Mouse (Mus musculus) monocyte, adult 2 months (primary cell): ENCODE measurements around the gene Adamtsl2.

ENCODE experiments used
- DNase-seq, 2 experiments: peaks; one replicate each; pipeline ENCODE4 v3.0.0; 2022; ENCODE audit warnings: low spot score in 2 of 2, low read depth in 1 of 2

Adamtsl2 gene

DNA sequence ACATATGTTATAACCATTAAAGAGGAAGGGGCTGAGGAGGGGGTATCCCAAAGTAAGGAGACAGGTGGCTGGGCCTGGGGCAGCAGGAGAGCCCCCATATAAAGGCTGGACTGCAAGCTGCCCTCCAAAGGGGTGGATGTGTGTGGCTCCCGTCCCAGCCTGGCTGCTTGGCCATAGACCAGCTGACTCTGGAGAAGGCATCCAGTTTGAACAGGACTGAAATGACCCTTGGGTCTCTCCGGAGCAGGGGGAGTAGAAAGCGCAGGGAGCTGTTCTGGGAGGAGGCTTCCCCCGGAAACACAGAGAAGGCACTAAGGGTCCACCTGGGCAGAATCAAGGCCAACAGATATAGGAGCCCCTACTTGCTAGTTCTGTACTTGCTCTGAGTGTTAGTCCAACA is 4.4 kb upstream of the Adamtsl2 start:
- no peak for DNase-seq

DNA sequence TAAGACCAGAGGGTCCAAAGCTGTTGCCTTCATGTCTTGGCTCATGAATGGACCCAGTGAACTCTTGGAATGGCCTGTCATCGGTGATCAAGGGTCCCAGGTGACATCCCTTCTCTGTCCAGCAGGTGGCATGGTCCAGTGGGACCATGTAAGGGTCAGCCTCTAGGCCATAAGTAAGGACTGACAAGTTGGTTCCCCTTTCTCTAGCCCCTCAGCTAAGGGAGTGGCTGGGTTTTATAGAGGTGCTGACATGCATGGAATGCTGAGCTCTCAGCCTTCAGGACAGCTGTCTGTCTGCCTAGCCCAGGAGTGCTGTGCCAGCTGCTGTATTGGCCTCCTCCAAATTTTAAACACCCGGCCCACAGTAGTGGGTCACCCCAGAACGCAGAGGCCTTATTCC is 3.7 kb upstream of the Adamtsl2 start:
- peak in 1 of 2 experiments; percentile 14 for DNase-seq

DNA sequence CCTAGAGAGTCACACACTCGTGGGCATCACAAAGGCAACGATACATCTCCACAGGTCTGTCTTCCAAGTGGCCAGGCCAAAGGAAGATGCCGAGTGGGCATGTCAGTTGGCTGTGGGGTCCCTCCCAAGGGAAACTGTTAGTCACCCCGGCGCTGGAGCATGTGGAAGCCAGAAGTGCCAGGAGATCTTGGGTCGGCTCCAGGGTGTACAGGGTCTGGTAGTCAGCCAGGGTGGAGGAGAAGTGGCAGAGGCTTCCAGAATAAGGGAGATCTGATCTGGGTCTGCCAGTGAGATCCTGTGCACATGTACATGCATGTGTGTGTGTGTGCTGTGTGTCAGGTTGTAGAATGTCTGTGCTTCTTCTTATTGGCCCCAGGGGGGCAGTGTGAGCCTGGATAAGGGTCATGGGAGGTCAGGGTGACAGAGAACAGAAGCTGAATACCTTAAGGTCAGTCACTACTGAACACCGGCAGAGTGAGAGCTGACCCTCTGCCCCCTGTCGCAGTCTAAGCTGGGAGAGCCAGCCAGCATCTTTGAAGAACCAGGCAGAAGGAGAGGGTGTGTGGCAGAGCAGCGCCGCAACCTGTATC is 1.4 kb upstream of the Adamtsl2 start:
- no peak for DNase-seq

DNA sequence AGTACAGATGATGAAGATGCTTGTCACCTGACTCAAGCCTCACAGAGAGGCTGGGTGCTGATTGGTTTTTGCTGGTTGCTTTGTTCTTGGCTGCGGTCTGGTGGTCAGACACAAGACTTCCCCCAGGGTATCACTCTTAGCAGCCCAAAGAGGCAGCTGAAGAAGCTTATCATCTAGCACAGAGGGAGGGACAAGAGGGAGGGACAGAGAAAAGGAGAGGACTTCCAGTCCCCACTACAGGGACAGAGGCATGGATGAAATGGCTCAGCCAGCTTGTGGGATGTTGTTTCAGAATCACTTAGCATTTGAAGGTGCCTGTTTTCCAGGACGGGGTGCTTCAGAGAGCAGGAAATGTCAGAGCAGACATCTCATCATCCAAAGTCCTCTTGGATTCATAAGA is 867 bp upstream of the Adamtsl2 start:
- no peak for DNase-seq

DNA sequence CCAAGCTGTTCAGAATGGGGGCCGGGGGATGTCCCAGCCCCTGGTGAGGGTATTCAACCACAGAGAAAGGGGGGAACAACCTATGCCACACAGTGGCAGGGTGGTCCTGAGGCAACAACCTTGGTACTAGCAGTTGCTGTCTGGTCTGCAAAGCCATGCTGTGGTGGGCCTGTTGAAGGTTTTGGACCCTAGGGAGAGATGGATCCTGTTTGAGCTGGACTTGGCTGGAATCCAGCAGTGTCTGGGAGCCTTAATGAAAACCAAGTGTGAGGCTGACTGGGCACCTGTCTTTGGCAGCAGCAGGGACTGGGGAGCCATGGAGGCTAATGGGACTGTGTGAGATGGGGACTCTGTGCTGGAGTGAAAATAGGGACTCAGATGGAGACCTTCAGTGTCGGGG is 470 bp downstream of the Adamtsl2 start:
- DNase-seq, result no peak

DNA sequence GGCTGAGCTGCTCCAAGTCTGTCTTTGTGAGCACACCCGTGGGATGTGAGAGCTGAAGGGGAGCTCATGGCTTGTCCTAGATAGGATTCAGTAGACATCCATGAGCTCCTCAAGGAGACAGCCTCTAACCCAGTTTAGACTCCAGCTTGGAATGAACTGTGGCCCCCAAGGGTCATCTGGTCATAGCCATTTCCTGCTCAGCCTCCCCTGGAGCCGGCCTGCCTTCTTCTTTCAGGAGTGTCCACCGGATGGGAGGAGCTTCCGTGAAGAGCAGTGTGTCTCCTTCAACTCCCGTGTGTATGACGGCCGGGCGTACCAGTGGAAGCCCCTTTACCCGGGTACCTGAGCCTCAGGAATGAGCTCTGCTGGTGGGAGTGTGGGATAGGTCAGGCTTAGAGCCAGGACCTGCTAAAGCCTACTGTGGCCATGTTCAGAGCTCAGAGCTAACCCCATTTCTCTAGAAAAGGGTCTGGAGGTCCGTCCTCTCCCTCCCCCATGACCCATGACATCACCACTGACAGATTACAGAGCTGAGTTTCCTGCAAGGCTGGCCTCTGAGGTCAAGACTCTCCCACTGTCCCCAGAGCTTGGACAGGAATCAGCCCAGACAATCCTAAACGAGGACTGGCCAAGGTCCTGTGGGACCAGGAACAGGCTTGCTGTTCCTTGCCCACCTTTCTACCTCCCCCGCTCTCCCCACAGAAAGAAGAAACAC is 4.7 kb downstream of the Adamtsl2 start:
- no peak for DNase-seq

DNA sequence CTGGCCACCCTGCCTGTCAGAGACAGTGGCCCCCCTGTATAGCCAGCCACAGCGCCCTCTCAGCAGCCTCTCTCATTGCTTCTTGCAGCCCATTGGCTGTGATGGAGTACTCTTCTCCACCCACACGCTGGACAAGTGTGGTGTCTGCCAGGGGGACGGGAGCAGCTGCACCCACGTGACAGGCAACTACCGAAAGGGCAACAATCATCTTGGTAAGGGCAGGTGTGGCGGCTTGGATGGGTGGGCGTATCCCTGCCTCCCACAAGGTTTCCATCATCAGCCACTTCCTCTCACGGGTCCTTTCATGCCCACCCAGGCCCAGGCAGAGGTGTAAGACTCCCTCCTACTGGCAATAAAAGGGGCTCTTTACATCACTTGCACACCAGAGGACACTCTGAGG is 5.8 kb downstream of the Adamtsl2 start:
- DNase-seq, result no peak

DNA sequence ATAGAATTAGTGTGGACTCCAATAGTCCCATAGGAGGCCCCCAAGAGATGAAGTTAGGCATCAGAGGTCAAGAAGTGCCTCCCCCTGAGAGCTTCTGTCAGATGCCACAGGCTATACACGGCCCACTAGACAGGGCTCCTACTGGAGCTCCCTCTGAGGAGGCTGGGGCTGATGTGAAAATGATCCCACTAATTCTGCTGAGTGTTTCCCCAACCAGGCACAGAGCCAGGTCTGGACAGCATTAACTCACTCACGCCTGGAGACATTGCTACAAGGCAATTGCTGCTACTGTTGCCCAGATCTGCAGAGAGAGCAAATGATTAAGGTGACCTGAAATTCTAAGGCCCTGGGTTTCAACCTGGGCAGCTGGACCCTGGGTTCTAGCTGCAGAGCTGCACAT is 6.6 kb downstream of the Adamtsl2 start:
- DNase-seq, result no peak

DNA sequence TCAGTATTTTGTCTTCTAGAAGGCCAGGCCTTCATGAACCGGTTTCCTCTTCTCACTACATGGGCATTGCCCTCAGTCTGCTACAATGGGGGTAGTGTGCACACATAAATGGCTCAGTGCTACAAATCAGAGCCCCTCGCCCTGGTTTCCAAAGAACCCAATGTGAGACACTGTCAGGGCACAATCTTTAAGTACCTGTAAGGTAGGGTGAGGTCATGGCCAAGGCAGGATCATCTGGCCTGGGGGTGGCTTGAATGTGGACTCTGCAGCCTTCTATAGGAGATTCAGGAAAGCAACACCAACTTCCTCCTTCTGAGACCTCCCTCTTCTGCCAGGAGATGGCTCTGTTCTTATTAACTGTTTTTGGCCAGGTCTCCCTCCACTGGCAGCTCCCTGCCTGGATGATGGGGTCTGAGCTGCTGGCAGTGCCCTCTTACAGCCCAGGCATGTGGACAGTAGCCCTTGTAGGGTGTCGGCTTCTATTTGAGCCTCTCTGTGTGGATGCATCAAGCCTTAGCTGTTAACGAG is 7.4 kb downstream of the Adamtsl2 start:
- no peak for DNase-seq

DNA sequence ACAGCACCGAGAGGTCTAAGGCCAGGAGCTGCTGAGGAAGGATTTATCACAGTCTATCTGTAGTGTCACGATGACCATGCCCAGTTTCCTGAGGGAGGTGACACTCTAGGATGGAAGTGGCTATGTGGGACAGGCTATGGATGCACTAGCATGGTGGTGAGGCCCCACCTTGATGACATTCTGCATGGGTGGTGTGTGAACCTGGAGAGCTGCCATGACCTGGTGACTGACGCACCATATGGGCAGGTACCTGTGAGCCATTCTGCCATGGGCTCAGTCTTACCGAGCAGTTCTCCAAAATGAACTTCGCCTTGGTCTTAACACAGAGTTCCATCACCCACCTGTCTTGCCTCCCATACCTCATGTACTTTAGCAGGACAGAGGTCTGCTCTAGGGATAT is 8.4 kb downstream of the Adamtsl2 start:
- DNase-seq, result no peak

DNA sequence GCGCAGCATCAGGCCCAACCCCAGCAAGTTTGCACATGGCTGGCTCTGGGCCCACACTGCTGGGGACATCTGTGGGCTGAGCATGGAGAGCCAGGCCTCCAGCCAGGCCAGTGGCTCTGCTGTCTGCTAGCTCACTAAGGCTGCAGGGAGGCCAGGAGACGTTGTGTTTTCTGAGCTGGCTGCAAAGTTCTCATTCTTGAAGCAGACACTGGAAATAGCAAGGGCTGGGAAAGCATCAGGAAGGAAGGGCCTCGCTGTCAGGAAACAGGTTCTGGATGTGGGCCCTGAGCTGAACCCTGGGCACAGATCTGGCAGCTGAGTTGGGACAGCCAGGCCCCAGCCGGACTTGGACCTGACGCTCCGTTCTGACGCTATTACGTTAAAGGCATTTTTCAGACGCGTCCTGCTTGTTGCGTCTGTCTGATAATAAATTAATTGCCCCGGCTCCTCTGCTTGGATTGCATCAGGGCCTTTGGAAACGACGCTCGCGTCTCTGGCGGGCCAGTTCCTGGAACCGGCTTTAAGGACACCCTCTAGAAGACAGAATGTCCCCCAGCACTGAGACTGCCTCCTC is 9.0 kb downstream of the Adamtsl2 start:
- no peak for DNase-seq

DNA sequence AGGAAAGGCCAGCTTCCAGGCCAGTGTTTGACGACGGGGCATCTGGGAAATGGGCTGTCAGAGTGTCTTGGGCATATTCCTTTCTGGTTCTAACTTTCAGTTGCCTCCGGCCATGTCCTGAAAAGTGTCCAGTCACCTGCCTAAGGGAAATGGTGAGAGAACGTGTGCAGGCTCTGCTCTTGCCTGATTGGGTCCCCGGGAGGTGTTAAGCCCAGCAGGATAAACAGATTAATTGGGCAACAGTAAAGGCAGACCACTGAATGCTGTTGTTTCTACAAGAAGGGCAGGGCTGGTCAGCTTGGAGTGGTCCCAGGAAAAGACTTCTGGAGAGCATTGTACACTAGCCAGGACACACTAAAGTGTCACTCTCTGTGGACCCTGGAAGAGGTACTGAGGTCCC is 9.5 kb downstream of the Adamtsl2 start:
- DNase-seq, result no peak

DNA sequence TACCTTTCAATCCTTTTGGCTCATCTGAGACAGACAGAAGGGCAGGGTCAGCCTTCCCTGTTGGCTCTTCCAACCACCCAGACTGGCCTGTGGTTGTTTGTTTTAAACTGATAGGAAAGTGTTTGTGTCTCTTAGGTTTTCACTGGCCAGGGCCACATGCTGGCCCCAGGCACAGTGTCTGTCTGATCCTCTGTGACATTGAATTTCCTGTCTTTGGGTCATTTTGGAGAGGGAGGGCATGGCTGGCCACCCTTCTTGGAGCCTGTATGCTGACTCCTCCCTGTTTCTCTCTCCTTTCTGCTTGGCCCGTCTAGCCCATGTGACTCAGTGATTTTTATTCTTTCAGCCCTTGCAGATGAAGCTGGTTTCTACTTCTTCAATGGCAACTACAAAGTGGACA is 10.1 kb downstream of the Adamtsl2 start:
- no peak for DNase-seq

DNA sequence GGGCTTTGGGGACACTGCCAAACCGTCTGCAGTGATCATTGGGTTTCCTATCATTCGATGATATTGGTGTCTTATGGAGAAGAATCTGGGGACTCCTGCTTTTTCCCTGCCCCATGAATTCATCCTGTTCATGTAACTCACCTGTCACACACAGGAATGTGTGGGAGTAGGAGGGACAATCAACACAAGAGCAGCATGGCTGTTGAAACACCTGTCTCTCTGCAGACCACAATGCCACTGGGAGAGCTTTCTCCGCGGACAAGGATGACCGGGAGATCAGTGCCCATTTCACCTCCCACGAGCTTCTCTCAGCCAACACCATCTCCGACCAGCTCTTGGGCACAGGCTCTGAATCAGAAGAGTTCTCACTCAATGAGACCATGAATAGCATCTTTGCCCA is 16.0 kb downstream of the Adamtsl2 start:
- no peak for DNase-seq

DNA sequence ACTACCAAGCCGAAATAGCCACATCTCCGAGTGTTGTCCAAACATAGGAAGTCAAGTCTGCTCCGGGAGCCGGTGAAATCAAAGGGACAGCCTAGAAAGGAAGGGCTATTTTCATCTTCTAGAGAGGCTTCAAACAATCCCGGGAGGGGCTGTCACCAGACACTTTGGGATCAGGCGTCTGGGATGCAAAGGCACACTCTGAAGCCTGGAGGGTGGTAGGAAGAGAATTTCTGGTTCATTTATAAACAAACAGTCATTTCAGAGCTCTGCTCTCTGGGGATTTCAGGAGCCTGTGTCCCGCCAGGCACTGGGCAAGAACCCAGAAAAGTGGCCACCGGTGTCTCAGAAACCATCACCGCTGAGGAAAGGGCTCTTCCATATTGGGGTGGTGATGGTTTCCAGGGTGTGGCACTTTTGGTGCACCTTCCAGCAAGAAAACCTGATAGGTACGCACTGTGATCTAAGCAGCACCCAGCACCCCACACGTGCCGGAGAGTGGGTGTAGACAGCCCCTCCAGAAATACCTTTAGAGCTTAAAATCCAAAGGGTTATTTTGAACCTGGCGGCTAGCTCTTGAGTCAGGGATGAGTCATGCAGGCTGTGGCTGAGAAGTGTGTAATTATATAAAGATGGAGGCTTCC is 17.3 kb downstream of the Adamtsl2 start:
- no peak for DNase-seq

DNA sequence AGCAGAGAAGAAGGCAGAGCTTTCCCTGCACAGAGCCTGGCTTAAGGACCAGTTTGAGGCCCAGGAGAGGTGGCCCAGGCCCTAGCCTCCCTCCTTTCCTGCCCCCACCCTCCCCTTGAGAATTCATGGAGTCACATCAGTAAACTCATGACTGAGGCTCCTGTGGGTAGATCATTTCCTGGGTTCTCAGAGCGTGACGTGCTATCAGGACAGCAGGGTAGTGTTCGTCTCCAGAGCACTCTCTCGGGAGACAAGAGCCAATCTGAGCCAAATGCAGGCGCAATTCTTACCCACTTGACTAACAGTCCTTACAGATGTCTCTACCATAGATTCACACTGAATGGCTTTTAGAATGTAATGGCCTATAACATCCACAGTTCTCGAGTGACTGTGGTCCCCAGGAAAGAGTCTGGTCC is 18.1 kb downstream of the Adamtsl2 start:
- no peak for DNase-seq

DNA sequence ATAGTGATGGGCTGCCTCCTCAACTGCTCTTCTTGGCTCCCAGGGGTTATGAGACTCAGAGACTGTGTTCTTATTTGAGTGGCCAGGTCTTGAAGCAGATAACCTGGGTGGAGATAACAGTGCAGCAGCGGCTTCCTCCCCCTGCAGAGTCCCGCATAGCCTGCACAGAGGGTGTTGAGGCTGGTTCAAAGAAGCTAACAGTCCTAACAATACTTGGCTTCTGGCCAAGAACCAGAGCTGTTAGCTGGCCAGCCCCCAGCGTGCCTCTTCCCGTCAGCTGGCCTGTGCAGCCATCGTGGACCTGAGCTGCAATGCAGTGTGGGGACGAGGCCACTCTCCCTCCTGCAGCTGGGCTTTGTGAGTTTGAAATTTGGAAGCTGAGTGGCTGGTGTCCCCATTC is 18.6 kb downstream of the Adamtsl2 start:
- DNase-seq, result no peak

DNA sequence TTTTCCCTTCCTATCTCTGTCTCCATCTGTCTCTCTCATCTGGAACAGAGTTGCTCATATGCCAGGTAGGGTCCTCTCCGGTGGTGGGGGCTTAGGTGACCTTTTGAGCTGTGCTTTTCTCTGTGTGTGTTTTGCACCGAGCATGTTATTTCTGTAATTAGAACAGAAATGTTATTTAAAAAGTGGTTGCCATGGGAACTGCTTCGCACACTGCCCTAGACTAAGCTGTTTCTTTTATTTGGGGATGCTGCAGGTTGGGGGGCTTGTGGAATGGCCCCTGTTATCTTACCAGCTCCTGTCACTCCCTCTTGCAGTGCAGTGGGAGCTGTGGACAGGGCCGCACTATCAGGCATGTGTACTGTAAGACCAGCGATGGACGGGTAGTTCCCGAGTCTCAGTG is 24.4 kb downstream of the Adamtsl2 start:
- no peak for DNase-seq

DNA sequence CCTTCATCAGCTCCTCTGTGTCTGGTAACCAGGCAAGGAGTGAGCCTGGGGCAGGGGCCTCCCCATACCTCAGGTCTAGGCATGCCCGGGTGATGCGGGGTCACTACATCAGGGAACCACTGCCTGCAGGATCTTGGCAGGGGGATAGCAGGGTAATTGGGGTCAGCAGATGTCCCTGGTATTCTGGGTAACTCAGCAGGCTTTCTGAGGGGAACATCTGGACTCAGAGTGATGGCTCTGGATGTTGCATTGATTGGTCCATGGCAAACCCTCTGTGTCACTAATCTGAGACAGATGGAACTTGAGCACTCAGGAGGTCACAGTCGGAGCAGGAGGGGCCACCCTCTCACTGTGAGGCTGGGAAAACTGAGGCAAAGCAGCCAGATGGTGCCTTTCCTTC is 27.6 kb downstream of the Adamtsl2 start:
- DNase-seq, result no peak

DNA sequence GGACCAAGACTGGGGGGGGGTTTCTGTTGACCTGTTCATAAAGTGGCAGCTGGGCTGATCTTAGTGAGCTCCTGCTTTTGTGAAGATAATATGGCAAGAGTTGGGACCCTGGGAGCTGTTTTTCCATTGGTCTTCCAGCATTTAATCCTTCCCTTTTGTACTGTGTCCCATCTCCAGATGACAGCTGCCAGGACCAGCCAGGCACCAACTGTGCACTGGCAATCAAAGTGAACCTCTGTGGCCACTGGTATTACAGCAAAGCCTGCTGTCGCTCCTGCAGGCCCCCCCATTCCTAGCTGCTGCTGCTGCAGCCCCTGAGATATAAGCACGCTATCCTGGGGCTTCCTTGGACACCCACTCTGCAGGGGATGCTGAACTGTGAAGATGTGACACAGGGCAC is 29.0 kb downstream of the Adamtsl2 start:
- no peak for DNase-seq

DNA sequence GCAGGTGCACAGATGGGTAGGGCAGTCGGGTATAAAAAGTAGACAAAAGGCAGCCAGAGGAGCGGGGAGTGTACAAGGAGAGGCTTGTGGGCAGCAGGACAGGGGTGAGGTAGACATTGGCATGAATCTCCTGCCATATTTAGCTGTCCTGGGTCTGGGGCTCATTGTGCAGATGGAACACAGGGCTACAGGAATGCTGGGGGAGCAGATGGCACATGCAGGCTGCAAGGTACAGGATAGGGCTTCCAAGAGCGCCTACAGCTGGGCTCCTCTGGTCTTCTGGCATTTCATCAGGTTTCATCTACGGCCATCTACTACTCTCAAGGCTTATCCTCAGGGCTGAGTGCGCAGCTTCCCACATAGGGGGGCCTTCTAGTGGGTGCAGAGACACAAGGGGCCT is 29.9 kb downstream of the Adamtsl2 start:
- no peak for DNase-seq

DNA sequence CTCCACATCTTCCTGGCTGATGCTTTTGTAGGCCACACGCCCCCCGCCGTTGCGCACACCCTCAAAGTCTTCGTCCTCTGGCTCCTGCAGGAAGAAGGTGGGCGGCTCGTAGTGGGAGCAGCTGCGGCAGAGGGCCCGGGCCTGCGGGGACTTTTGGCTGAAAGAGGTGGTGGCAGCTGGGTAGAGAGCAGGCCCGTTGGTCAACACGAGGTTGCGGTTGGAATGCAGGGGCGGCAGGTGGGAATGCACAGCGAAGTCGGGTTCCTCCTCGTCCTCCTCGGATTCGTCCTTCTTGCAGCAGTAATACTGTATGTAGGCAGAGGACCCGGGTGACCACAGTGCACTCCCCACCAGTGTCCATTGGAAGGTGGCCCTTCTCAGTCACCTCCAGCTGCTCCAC is 33.4 kb downstream of the Adamtsl2 start:
- no peak for DNase-seq
